Mouse (Mus musculus) cerebellum, adult 2 months (tissue): Measurements from ENCODE around the gene Tlx1.

ENCODE experiments used
- CTCF ChIP-seq: fragments of 200-500 bp; IDR thresholded peaks from 2 replicates; pipeline ENCODE4 v1.5.1; 2011; ENCODE audit warnings: low read depth, mild to moderate bottlenecking, control low read depth, low read length, moderate library complexity, borderline replicate concordance; ENCODE audit not compliant: insufficient read depth
- POLR2A ChIP-seq: fragments of 200-500 bp; IDR thresholded peaks from 2 replicates; pipeline ENCODE4 v1.6.1; 2011; ENCODE audit warnings: low read length, control low read depth, borderline replicate concordance; ENCODE audit not compliant: insufficient read depth

DNA sequence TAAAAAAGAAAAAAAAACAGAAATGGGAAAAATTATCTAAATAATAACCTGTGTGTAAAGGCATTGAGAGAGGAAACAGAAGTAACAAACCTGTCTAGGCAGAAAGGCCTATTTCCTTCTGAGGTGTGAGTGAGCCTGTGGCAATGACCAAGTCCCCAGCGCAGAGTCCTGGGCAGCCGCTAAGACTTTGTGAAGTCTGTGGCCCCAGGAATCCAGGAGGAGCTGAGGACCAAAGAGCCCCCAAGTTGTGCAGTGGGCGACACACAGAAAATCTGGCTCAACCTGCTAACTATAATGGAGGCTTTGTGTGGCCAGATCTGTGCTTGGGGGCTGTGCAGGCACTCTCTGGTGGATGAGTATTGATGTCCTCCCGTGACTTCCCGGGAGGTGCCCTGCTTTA lies 9.0 kb downstream of the Tlx1 start:
- TF ChIP-seq POLR2A (no peak), CTCF (no peak)
